Mouse (Mus musculus) lung, postnatal 0 days (tissue): ENCODE results near the gene Pced1b.

Experiments used
- CTCF ChIP-seq: IDR thresholded peaks from 2 replicates; pipeline ENCODE4 v1.5.1; 2016; ENCODE audit warnings: antibody characterized with exemption, mild to moderate bottlenecking
- EP300 ChIP-seq: IDR thresholded peaks from 2 replicates; pipeline ENCODE4 v1.6.1; 2016; ENCODE audit warnings: antibody characterized with exemption, mild to moderate bottlenecking, control low read depth

DNA sequence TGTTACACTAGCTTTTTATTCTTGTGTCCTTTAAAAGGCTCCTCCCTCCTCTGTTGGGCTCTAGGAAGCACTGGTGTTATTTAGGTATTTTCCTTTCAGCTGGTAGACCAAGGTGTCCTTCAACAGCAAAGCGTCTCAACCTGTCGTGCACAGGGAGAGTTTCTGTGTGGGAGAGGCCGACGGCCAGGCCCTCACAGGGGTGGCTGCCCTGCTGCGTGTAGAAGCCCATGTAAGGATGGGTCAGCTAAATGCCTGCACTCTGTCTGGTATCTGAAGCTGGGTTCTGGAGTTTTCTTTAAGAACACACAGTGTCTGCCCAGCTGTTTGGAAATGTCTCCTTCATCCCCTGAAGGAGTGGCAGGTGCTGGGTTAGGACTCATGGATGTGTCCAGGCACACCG lies 43.4 kb downstream of the Pced1b start:
- TF ChIP-seq EP300 (no peak), CTCF (no peak)
